Mouse (Mus musculus): Measurements from ENCODE around the gene Sri. TPM values are rescaled to one million over a fixed set of nuclear protein-coding genes. Genes with fewer than 3 reads are reported as not detected.

The Sri gene
- total RNA-seq (2012; rRNA removed), result 70.4 and 93.0 TPM in 2 replicates

- TF ChIP-seq ZNF384 (IDR thresholded peaks at IDR 0.05; ENCODE audit: low read depth, low read length) (no peak), MAFK (IDR thresholded peaks at IDR 0.05; ENCODE audit: insufficient read depth, low read depth, low read length) (no peak), CHD2 (IDR thresholded peaks at IDR 0.05; ENCODE audit: low read depth, low read length) (no peak), ZC3H11A (IDR thresholded peaks at IDR 0.05; ENCODE audit: borderline replicate concordance, low read depth, low read length) (no peak), HCFC1 (IDR thresholded peaks at IDR 0.05; ENCODE audit: borderline replicate concordance, insufficient read depth, low read length) (no peak)
- H3K27ac ChIP-seq (ENCODE audit: insufficient read depth, low read depth, low read length, poor library complexity, severe bottlenecking), result no peak within 1 kb of the TSS
- H3K9me3 ChIP-seq (ENCODE audit: control insufficient read depth, insufficient read depth, low read depth, low read length), result no peaks in the 10 kb centered on the region
- H3K4me3 ChIP-seq (ENCODE audit: insufficient read depth in 1 of 2, low read depth in 1 of 2, low read length in 2 of 2, poor library complexity in 1 of 2, severe bottlenecking in 1 of 2), result no peak within 1 kb of the TSS
- no peaks in the 10 kb centered on the region for H3K4me1 ChIP-seq (ENCODE audit: control insufficient read depth in 2 of 2, insufficient read depth in 2 of 2, low read length in 2 of 2, poor library complexity in 1 of 2)
- no peaks in the 10 kb centered on the region for H3K36me3 ChIP-seq (ENCODE audit: control insufficient read depth, insufficient read depth, low read length, poor library complexity, severe bottlenecking)
- H3K9ac ChIP-seq (ENCODE audit: insufficient read depth, low read depth, low read length, poor library complexity, severe bottlenecking), result no peak within 1 kb of the TSS
- in situ Hi-C loops (cut with MboI; ENCODE audit: low sequenced_read_pairs in 2 of 2, unreplicated experiment in 2 of 2), result no loop called here
- DNase-seq (ENCODE audit: low read depth, low spot score), result no peak
Observed at GRCm38 (mm10) chr5:8045855-8046254, at the start of gene Sri. Gene Sri, plus strand, starts transcription at chr5:8046078.

- peak; percentile 13 for DNase-seq (ENCODE audit: low read depth, low spot score)
- in situ Hi-C loops (cut with MboI; ENCODE audit: low sequenced_read_pairs in 2 of 2, unreplicated experiment in 2 of 2), result loop anchor here in 1 of 2 experiments (10.0 kb wide), 1 partner anchor 402 kb away; no protein-coding TSS in a partner anchor
- H3K27ac ChIP-seq (ENCODE audit: insufficient read depth, low read depth, low read length, poor library complexity, severe bottlenecking), result no peak overlapping the region
Observed at GRCm38 (mm10) chr5:7996401-7997044, 49.4 kb upstream of the Sri start.

GRCm38 (mm10) chr5:7997086-7997485, 48.8 kb upstream of the Sri start:
- H3K9ac ChIP-seq (ENCODE audit: insufficient read depth, low read depth, low read length, poor library complexity, severe bottlenecking), result no peak overlapping the region
- no peak for DNase-seq (ENCODE audit: low read depth, low spot score)
- TF ChIP-seq HCFC1 (IDR thresholded peaks at IDR 0.05; ENCODE audit: borderline replicate concordance, insufficient read depth, low read length) (no peak), CHD2 (IDR thresholded peaks at IDR 0.05; ENCODE audit: low read depth, low read length) (no peak), MAFK (IDR thresholded peaks at IDR 0.05; ENCODE audit: insufficient read depth, low read depth, low read length) (no peak), ZNF384 (IDR thresholded peaks at IDR 0.05; ENCODE audit: low read depth, low read length) (no peak), ZC3H11A (IDR thresholded peaks at IDR 0.05; ENCODE audit: borderline replicate concordance, low read depth, low read length) (no peak)
- H3K27ac ChIP-seq (ENCODE audit: insufficient read depth, low read depth, low read length, poor library complexity, severe bottlenecking), result no peak overlapping the region
- no peaks in the 10 kb centered on the region for H3K4me1 ChIP-seq (ENCODE audit: control insufficient read depth in 2 of 2, insufficient read depth in 2 of 2, low read length in 2 of 2, poor library complexity in 1 of 2)
- in situ Hi-C loops (cut with MboI; ENCODE audit: low sequenced_read_pairs in 2 of 2, unreplicated experiment in 2 of 2), result loop anchor here in 1 of 2 experiments (10.0 kb wide), 1 partner anchor 402 kb away; no protein-coding TSS in a partner anchor
- H3K36me3 ChIP-seq (ENCODE audit: control insufficient read depth, insufficient read depth, low read length, poor library complexity, severe bottlenecking), result no peaks in the 10 kb centered on the region
- H3K4me3 ChIP-seq (ENCODE audit: insufficient read depth in 1 of 2, low read depth in 1 of 2, low read length in 2 of 2, poor library complexity in 1 of 2, severe bottlenecking in 1 of 2), result no peak overlapping the region
- no peaks in the 10 kb centered on the region for H3K9me3 ChIP-seq (ENCODE audit: control insufficient read depth, insufficient read depth, low read depth, low read length)

More at GRCm38 (mm10) chr5:7996401-7997044, 49.4 kb upstream of the Sri start:
- H3K9ac ChIP-seq (ENCODE audit: insufficient read depth, low read depth, low read length, poor library complexity, severe bottlenecking), result no peak overlapping the region
- TF ChIP-seq ZNF384 (IDR thresholded peaks at IDR 0.05; ENCODE audit: low read depth, low read length) (no peak), ZC3H11A (IDR thresholded peaks at IDR 0.05; ENCODE audit: borderline replicate concordance, low read depth, low read length) (peak; percentile 28; the same call in 1 of the 2 replicates)
- H3K4me3 ChIP-seq (ENCODE audit: insufficient read depth in 1 of 2, low read depth in 1 of 2, low read length in 2 of 2, poor library complexity in 1 of 2, severe bottlenecking in 1 of 2), result no peak overlapping the region
- H3K36me3 ChIP-seq (ENCODE audit: control insufficient read depth, insufficient read depth, low read length, poor library complexity, severe bottlenecking), result no peaks in the 10 kb centered on the region
- no peaks in the 10 kb centered on the region for H3K4me1 ChIP-seq (ENCODE audit: control insufficient read depth in 2 of 2, insufficient read depth in 2 of 2, low read length in 2 of 2, poor library complexity in 1 of 2)
- H3K9me3 ChIP-seq (ENCODE audit: control insufficient read depth, insufficient read depth, low read depth, low read length), result no peaks in the 10 kb centered on the region

GRCm38 (mm10) chr5:8000466-8000865, 45.4 kb upstream of the Sri start:
- Histone ChIP-seq H3K27ac (ENCODE audit: insufficient read depth, low read depth, low read length, poor library complexity, severe bottlenecking) (no peak overlapping the region), H3K9me3 (ENCODE audit: control insufficient read depth, insufficient read depth, low read depth, low read length) (no peaks in the 10 kb centered on the region), H3K4me3 (ENCODE audit: insufficient read depth in 1 of 2, low read depth in 1 of 2, low read length in 2 of 2, poor library complexity in 1 of 2, severe bottlenecking in 1 of 2) (no peak overlapping the region), H3K4me1 (ENCODE audit: control insufficient read depth in 2 of 2, insufficient read depth in 2 of 2, low read length in 2 of 2, poor library complexity in 1 of 2) (no peaks in the 10 kb centered on the region), H3K9ac (ENCODE audit: insufficient read depth, low read depth, low read length, poor library complexity, severe bottlenecking) (no peak overlapping the region), H3K36me3 (ENCODE audit: control insufficient read depth, insufficient read depth, low read length, poor library complexity, severe bottlenecking) (no peaks in the 10 kb centered on the region)
- in situ Hi-C loops (cut with MboI; ENCODE audit: low sequenced_read_pairs in 2 of 2, unreplicated experiment in 2 of 2), result no loop called here
- TF ChIP-seq CHD2 (IDR thresholded peaks at IDR 0.05; ENCODE audit: low read depth, low read length), result no peak
- no peak for TF ChIP-seq MAFK (IDR thresholded peaks at IDR 0.05; ENCODE audit: insufficient read depth, low read depth, low read length)
- no peak for TF ChIP-seq ZNF384 (IDR thresholded peaks at IDR 0.05; ENCODE audit: low read depth, low read length)
- no peak for TF ChIP-seq ZC3H11A (IDR thresholded peaks at IDR 0.05; ENCODE audit: borderline replicate concordance, low read depth, low read length)
- TF ChIP-seq HCFC1 (IDR thresholded peaks at IDR 0.05; ENCODE audit: borderline replicate concordance, insufficient read depth, low read length), result no peak
- no peak for DNase-seq (ENCODE audit: low read depth, low spot score)

Measured in ES-E14 (cell line).